Mouse (Mus musculus): ENCODE results near the gene Acsm4.
"Not testable (repeated sequence)": the region's sequence is repeated elsewhere in the genome, so short reads cannot be mapped to it uniquely, and the experiment has no call there.

Acsm4 gene

DNA sequence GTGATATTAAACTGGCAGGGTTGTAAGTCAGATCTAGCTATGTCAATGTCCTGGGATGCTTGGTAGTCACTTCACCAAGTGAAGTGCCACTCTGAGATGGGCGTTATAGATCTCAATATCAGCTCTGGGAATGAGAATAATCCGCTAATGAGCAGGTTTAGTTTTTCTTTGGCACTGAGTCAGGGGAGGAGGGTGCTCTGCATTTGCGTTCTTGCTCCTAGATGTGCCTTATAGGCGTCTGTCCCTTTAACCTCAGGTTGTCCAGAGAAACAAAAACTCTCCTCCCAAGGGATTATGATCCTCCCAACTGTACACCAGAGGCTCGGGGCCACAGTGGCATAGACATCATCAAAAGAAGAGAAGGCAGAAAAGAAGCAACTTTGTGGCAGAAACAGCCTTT, at the start of gene Acsm4:
Acsm4 (plus strand) TSS at position 301 of the 400 bp plus-strand sequence.
- DNase-seq (ENCODE audit: extremely low read depth, insufficient read length, low spot score) = no peak

DNA sequence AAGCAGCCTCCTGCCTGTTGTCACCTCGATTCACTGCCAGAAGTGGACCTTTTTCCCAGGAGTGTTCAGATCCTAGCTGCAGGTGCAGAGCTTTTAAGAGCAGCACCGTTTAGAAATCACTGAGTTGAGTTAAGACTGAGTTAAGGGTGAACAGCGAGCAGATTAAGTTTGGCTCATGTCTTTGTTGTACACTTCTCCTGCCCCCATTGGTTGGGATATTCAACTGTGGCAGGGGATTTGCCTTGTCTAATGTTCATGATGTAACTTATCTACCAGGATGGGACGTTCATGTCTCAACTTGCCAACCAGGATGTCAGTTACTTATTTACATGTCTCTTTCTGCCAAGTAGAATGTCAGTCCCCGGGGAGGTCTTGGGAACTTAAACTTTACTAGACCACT, 47.5 kb upstream of the Acsm4 start:
- no peak for DNase-seq (ENCODE audit: extremely low read depth, insufficient read length, low spot score)

DNA sequence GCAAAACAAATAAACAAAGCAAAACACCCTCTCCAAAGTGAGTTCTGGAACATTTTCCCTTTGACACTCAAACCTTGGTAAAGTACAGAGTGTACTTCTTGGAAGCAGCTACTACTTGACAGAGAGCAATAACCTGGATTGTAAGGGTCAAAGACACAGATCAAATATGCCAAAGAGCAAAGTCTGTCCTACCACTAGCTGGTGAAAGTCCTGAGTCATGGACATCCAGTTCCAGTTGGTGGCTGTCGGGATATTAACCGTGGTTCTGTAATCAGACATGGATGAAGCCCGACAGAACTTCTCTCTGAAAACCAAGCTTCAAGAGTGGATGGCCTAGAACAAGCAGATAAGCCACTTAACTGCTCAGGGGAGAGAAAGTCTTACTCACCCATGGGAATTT, 21.9 kb upstream of the Acsm4 start:
- no peak for DNase-seq (ENCODE audit: extremely low read depth, insufficient read length, low spot score)

DNA sequence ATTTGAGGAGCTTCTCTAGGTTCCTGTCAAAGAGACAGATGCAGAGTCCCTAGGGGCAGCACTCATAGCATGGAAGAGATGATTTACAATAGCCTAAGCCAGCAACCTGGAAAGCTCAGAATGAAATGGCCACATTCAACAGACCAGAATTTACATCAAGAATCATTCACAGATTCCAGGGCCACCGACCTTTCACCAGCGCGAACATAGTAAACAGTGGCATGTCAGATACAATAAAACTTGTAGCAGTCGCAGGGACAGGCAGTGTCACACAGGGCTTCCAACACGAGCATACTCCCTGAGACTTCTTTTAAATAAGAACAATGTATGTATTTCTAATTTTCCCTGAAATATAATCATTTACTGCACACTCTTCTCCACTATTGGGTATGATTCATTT, 19.4 kb upstream of the Acsm4 start:
- DNase-seq (ENCODE audit: extremely low read depth, insufficient read length, low spot score) = no peak

DNA sequence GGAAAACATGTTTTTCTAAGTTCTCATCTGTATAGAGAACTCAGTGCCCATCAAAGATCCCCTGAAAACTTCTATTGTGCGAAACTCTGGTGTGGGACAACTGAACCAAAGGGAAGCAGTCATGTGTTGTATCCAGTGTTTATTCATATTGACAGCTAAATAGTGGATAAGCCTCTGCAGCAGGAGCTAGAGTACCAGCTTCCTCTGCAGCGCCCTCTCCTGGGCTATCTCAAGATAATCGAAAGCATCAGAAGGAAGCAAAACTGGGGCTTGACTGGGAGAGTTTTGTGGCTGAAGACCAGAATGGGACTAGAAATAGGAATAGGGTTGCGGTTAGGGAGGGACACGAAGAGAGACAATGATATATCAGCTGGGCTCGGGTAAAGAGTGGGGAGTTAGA, 18.9 kb upstream of the Acsm4 start:
- DNase-seq (ENCODE audit: extremely low read depth, insufficient read length, low spot score) = no peak

DNA sequence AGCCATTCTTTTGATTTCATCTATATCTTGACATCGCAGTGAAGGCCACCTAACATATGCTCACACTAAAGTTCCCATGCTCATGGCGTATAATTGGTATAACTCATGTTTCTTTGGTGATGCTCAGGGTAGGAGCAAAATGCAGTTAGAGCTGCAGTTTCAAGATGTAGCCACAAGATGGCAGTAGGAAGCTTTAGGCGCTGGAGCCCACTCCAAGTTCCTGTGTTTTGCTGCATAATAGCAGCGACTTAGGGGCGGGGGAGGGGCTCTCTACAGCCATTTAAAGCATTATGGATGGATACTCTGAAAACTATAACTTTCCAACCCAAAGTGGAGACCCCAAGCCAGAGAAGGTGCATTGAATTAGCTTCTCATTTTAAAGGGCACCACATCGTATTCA, 16.4 kb upstream of the Acsm4 start:
- no peak for DNase-seq (ENCODE audit: extremely low read depth, insufficient read length, low spot score)

DNA sequence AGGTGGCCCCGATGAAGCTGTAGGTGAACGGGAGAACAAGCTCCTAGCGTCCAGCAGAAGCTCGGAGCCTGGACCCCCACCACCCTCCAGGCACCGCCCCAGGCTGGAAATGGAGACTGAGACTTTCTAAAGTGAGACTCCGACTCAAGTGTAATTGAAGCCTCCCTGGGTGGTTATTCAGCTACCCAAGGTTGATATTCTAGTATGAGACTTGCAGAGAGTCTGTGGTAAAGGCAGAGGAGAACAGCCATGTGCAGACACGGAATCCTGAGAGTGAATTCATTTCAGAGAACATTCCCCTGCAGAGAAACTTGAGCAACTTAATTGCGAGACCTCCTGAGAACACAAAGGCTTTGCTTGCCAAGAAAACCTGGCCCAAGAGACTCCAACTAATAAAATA, 9.7 kb upstream of the Acsm4 start:
- no peak for DNase-seq (ENCODE audit: extremely low read depth, insufficient read length, low spot score)

DNA sequence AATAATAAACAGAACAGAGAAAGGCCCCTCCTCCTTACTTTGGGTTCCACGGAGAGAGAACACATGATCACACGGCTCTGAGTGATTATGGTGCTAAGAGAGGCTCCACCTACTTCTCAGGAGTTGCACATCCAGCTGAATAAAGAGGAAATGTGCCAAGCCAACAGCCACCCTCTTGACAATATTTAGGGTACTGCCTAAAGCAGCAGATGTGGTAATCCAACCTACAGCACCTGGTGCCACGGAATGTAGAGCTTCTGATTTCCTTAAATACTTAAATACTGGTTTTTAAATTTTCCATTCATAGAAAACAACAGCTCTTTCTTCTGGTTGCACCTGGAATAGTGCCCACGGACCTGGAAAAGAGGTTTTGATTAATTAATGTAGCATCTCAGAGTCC, 7.1 kb upstream of the Acsm4 start:
- DNase-seq (ENCODE audit: extremely low read depth, insufficient read length, low spot score) = no peak

DNA sequence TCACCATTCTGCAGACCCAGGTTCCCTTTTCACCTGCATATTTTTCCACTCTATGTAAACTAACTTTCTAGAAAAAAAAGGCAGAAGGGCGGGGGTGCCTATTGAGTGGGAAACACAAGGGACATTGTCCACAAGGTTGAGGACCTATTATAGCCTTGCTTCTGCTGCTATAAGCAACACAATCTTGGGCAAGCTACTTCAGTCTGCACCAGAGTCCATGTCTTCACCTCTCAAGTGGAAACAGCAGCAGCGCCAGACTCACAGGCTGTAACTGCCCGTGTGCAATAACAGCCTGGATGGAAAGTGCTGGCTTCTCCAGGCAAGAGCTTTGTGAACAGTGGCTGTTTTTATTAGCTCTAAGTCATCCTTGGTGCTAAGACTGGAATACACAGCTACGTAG, 2.5 kb downstream of the Acsm4 start:
- DNase-seq (ENCODE audit: extremely low read depth, insufficient read length, low spot score) = no peak

DNA sequence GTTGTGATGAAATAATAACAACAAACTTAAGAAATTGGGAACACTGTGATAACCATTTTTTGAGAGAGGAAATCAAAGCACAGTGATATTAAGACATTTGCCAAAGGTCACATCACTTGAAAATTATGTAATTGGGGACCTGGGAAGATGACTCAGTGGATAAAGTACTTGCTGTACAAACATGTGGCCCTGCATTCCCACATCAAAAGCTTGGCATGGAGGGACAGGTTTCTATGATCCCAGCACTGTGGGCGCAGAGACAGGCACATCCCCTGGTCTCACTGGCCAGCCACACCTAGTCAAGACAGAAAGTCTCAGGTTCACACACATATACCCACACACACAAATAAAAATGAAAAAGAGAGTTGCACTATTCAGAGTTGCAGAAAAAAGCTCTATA, 5.1 kb downstream of the Acsm4 start:
- DNase-seq (ENCODE audit: extremely low read depth, insufficient read length, low spot score) = no peak

DNA sequence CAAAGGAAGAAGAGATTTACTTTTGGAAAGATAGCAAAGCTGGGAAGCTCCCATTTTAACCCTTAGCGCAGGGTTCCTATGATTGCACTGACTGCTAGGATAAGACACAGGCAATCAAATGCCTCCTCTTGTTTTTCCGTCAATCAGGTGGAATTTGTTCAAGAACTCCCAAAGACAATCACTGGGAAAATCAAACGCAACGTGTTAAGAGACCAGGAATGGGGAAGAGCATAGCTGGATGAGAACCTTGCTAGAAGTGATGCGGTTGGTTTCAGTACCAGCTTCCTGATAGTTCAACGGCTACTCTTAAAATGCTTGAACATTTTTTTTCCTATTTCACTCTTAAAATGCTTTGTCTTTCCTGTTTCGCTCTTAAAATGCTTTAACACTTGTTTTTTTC, 24.3 kb downstream of the Acsm4 start:
- DNase-seq (ENCODE audit: extremely low read depth, insufficient read length, low spot score) = no peak

DNA sequence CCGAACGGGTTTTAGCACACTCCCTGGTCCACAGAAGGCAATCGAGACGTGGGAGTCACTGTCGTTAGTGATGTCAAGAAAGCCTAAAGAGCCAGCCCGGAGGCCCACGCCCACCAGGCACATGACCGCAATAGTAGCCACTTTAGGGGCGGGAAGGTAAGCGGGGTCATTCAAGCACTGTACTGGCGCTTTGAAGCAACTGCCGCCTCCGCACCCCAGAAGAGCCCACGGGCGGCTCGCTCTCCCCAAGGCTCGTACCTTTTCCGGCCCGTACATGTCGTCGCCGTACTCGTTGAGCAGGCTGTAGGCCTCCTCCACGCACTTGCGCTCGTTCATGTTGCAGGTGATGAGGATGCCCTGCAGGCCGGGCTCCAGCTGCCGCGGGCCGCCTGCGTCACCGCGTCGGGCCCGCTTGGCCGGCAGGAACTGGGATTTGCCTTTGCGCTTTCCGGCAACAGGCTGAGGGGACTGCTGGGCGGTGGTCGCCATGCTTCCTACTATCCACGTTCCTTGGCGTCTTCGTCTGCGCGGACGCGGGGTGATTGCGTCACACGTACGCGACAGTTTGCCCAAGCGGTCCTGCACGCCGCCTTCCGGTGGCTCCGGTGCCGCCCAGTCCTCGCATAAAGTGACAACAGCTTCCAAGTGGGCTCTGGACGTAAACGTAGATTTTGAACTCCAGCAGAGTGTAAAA, 30.6 kb downstream of the Acsm4 start, which contains the start of gene Thumpd1:
Thumpd1 (minus strand) TSS at position 546 of the 694 bp plus-strand sequence.
- peak; percentile 92 for DNase-seq (ENCODE audit: extremely low read depth, insufficient read length, low spot score)

DNA sequence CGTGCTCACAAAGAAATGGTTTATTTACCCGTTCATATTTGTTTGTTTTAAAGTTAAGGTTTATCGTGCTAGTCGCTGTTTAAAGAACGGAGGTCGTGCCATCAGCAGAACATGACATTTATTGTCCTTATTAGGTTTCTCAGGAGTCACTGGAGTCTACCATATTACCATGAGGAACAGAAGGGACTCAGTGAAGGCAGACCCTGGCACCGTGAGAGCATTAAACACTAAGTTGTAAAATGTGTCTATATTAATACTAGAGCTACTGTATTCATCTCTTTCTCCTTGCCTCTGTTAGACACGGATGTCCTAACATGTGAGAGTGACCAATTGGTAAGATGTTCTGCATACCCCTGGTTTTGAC, 31.1 kb downstream of the Acsm4 start:
- DNase-seq (ENCODE audit: extremely low read depth, insufficient read length, low spot score) = no peak

DNA sequence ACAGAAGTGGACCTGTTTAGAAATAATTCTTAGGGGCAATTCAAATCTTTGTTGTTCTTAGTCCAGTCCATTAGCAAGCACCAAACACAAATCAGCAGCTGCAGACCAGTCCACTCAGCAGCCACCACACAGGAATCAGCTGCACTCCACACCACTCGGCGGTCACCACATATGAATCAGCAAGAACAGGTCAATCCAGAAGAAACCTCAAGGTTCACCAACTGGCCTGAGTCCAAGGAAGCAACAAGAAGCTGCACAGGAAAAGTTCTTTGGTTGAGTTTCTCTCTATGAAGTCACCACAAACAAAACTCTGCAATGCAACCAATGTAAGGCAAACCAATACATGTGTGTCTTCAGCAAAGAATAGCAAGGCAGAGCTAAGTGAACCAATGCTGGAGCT, 37.8 kb downstream of the Acsm4 start:
- DNase-seq (ENCODE audit: extremely low read depth, insufficient read length, low spot score) = peak; percentile 43

DNA sequence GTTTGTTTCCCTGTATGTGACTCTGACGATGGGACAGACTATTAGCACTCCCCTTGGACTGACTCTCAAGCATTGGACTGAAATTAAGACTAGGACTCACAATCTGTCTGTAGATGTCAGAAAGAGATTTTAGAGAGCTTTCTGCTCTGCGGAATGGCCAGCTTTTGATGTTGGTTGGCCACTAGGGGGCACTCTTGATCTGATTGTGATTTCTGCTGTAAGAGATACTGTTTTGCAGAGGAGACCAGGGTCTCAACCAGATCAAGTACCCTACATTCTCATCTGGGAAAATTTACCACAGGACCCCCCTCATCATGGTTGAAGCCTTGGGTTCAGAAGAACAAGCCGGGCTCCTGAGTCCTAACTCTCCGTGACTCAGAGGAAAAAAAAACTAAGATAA, 41.4 kb downstream of the Acsm4 start:
- DNase-seq (ENCODE audit: extremely low read depth, insufficient read length, low spot score) = not testable (repeated sequence)

DNA sequence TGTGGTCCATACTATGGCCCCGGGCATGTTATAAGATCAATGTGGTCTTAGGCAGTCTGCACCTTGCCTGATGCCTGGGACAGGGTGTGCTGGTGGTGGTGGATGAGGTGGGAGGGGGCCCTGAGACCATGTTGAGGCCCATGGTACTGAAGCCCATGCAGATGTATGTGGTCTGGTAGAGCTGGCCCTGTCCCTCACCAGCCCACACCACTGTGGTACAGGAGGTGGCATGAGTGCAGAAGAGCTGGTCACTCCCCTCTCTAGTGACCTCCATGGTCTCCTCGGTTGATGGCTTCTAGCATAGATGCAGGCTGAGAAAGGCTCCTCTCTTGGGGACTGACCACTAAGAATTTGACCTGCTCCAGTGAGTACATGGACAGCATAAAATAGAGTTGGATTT, 49.1 kb downstream of the Acsm4 start:
- DNase-seq (ENCODE audit: extremely low read depth, insufficient read length, low spot score) = no peak

DNA sequence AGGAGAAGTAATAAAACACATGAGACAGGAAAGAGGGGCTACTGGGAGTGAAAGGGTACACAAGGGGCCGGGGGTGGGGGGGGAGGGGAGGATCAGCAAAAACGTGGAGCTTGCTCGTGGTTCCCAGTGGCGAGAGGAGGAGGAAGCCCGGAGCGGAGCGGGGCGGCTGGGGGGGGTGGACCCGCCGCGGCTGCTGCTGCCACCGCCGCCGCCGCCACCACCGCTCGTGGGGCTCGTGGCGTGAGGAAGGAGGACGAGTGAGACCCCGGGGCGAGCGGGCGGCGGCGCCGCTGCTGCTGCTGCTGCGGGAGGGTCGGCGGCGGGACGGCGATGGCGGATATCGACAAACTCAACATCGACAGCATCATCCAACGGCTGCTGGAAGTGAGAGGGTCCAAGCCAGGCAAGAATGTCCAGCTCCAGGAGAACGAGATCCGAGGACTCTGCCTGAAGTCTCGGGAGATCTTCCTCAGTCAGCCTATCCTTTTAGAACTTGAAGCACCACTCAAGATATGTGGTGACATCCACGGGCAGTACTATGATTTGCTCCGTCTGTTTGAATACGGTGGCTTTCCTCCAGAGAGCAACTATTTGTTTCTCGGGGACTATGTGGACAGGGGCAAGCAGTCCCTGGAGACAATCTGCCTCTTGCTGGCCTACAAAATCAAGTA, 50.1 kb downstream of the Acsm4 start:
- not testable (repeated sequence) for DNase-seq (ENCODE audit: extremely low read depth, insufficient read length, low spot score)

DNA sequence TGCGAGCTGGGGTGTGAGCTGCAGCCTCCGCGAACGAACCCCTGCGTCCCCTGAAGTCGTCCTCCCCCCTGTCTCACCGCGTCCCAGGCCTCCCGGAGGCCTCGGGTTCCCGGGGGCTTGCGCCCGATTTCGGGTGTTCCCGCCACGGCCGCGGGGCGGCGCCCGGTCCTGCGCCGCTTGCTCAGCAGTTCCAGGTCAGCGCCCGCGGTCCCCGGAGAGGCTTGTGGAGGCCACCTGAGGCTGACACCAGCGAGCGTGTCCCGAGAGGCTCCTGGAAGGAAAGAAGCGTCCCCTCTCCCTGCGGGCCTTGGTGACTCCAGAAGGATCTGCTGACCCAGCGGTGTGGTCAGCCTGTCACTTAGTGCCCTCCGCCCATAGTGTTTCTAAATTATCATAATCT, 54.5 kb downstream of the Acsm4 start:
- peak; percentile 2 for DNase-seq (ENCODE audit: extremely low read depth, insufficient read length, low spot score)

DNA sequence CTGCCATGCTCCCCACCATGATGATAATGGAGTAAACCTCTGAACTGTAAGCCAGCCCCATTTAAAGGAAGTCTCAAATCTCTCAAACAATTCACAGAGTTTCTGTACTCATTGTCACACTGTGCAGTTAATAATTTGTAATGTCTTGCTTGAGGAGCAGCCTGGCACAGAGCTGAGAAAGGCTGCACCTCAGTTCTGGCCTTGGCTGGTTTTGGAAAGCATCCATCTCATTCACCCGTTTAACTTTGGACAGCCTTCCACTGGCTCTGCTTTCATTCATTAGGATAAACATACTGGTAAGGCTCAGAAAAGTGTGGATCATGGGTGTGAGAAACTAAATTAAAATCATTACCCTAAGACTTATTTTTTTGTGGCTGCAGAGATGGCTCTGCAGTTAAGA, 56.0 kb downstream of the Acsm4 start:
- no peak for DNase-seq (ENCODE audit: extremely low read depth, insufficient read length, low spot score)

DNA sequence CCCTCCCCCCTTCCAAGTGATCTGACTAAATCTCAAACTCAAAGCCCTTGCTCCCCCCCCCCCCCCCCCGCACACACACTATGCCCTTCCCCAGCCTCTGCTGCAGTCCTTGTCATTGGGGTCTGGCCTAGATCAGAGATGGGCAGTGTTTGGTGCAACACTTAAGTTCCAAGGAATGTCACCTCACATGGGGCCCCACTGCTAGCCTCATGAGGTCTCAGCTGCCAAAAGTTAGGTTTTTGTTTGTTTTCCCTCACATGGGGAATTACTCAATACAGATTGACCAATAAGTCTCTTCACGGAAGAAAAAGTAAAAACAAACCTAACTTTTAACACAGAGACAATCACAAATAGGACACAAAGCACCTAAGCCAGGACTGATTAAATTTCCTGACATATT, 58.9 kb downstream of the Acsm4 start:
- DNase-seq (ENCODE audit: extremely low read depth, insufficient read length, low spot score) = no peak

DNA sequence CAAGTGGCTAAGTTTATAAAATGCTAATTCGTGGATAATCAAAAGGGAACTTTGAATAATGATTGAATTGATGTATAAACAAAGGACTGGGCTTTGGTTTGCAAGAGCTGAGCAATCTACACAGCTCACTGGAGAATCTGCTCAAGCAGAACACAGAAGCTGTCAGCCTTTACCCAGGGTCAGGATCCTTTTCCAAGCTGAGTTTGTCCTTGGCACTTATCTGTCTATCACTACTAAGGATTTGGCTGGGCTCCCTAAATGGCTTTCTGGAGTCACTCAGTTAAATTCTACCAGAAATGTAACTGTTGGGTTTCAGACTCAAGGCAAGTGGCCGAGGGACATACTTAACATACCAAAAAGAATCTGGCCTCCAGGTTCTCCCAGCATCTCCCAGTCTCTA, 60.1 kb downstream of the Acsm4 start:
- DNase-seq (ENCODE audit: extremely low read depth, insufficient read length, low spot score) = no peak

DNA sequence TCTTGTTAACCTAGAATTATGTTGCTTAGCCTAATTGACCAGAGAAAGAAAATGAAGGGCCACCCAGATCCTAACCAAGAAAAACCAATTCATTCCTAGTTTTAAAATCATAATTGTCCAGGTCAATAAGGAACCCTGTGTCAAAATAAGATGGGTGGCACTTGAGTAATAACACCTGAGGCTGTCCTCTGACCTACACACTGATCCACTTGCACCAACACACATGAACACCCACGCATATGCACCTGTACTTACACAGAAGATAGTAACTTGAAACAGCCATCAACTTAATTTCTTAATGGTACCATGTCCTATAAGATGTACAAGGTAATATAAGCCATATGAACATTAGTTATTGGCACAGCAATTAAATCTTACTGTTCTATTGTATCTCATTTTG, 63.9 kb downstream of the Acsm4 start:
- DNase-seq (ENCODE audit: extremely low read depth, insufficient read length, low spot score) = no peak

DNA sequence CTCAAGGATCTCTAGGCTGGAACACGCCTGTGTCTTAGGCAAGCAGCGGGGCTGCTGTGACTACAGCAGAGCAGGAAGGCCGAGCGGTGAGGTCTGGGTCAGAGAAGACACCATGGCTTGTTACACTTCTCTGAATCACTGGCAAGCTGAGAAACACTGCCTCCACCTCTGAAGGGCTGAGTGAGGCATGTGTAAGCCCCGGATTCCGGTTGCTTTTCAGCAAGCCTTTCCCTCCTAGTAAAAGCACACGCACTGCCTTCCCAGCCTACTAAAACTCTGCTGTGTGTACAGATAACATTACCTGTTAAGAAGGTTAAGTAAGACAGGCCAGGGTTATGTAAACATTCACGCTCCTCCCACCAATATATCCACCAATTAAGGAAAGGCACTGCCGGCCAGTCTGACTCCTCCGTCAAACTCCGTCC, 70.7 kb downstream of the Acsm4 start, which contains the start of gene Acsm3:
Acsm3 (plus strand) TSS at position 397 of the 425 bp plus-strand sequence.
- DNase-seq (ENCODE audit: extremely low read depth, insufficient read length, low spot score) = no peak
